Mouse (Mus musculus) adrenal gland, postnatal 4 days (tissue): ENCODE measurements around the gene Erfe. TPM values are rescaled to one million over a fixed set of nuclear protein-coding genes. Genes with fewer than 3 reads are reported as not detected.

Experiments
- DNase-seq, 2 experiments: peaks; one replicate each; pipeline ENCODE4 v3.0.0; 2021 to 2022; ENCODE audit warnings: low spot score in 2 of 2, mixed read lengths in 2 of 2
- total RNA-seq, 2 experiments: library from RNA; stranded (reverse); gene quantifications; 2 replicates each; pipeline ENCODE4 v1.2.3; 2021

Erfe gene
- total RNA-seq, 2 experiments from 2014 or later = 1.7 to 1.8 TPM

GRCm38 (mm10) chr1:91370055-91370454 lies 3.8 kb downstream of the Erfe start:
- no peak for DNase-seq

- DNase-seq = no peak
Observed at GRCm38 (mm10) chr1:91373414-91373835, 7.2 kb downstream of the Erfe start.

GRCm38 (mm10) chr1:91380453-91381090 lies 14.3 kb downstream of the Erfe start:
- DNase-seq = peak; percentile 31 to 51

GRCm38 (mm10) chr1:91381091-91381471 lies 14.9 kb downstream of the Erfe start:
- no peak for DNase-seq

- DNase-seq = no peak
Observed at GRCm38 (mm10) chr1:91390369-91390768, 24.1 kb downstream of the Erfe start.

GRCm38 (mm10) chr1:91397927-91398259 lies 31.7 kb downstream of the Erfe start:
- no peak for DNase-seq

- DNase-seq = peak; percentile 46 to 64
Observed at GRCm38 (mm10) chr1:91398260-91399062, 32.2 kb downstream of the Erfe start, which contains the start of gene Ilkap. TSS of gene Ilkap (minus strand) at chr1:91398815.

GRCm38 (mm10) chr1:91404976-91405375 lies 38.7 kb downstream of the Erfe start:
- DNase-seq = no peak

- DNase-seq = no peak
Observed at GRCm38 (mm10) chr1:91405406-91406169, 39.4 kb downstream of the Erfe start.

- DNase-seq = no peak
Observed at GRCm38 (mm10) chr1:91407819-91408218, 41.6 kb downstream of the Erfe start.

GRCm38 (mm10) chr1:91411631-91412285 lies 45.5 kb downstream of the Erfe start:
- DNase-seq = no peak

GRCm38 (mm10) chr1:91412286-91413029 lies 46.2 kb downstream of the Erfe start:
- DNase-seq = no peak

- peak; percentile 74 to 92 for DNase-seq
Observed at GRCm38 (mm10) chr1:91413030-91413506, 46.8 kb downstream of the Erfe start.

- DNase-seq = no peak
Observed at GRCm38 (mm10) chr1:91413536-91413897, 47.3 kb downstream of the Erfe start.

GRCm38 (mm10) chr1:91413898-91414594 lies 47.8 kb downstream of the Erfe start, which contains the start of gene Hes6:
TSS of gene Hes6 (minus strand) at chr1:91414038.
- DNase-seq = peak; percentile 43 to 55

- DNase-seq = no peak
Observed at GRCm38 (mm10) chr1:91414903-91415302, 48.7 kb downstream of the Erfe start.

GRCm38 (mm10) chr1:91415311-91415710 lies 49.1 kb downstream of the Erfe start:
- no peak for DNase-seq

- DNase-seq = no peak
Observed at GRCm38 (mm10) chr1:91417991-91418390, 51.8 kb downstream of the Erfe start.

GRCm38 (mm10) chr1:91419862-91420600 lies 53.8 kb downstream of the Erfe start:
- DNase-seq = peak in 1 of 2 experiments; percentile 31
